Mouse (Mus musculus): ENCODE results near the gene Jph3.

Gene Jph3

DNA sequence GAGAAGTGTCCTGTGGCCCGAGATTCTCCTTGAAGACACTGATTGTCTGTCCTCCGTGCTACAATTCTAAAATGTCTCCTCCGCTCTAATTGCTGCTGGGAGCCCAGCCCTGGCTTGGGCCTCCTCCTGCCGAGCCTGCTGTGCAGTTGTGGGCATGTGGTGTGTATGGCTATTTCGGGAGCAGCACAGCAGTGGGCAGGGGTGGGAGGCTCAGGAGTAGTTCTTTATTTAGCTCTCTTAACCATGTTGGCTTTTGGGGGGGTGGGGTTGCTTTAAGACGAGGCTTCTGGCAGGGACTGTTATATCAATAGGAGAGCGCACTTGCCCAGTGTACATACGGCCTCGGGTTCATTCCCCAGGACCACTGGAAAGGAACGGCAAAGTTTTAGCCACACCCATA lies 57.1 kb downstream of the Jph3 start:
- no peak for DNase-seq (ENCODE audit: low spot score)

GRCm38 (mm10) chr8:121788786-121789185 lies 59.4 kb downstream of the Jph3 start:
- no peak for DNase-seq (ENCODE audit: low spot score)

- DNase-seq (ENCODE audit: low spot score) = no peak
These were observed 62.7 kb downstream of the Jph3 start for GRCm38 (mm10) chr8:121792159-121792558.

DNA sequence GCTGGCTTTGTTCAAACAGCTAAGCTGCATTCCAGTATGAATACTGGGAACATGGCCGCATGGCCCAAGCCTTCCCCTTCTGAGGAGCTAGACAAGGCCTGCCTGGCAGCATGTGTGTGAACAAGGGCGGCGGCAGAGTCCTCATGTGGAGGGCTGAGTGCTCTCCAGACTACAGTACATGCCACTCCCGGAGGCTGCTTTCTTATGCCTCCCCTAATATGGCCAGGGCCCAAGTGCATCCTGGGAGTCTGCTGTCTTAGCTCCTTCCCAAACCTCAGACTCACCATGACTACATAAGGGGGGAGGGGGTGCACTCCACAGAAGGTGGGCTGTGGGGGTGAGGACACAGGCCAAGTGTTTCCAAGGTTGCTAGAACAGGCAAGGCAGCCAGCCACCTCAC lies 63.2 kb downstream of the Jph3 start:
- DNase-seq (ENCODE audit: low spot score) = no peak

- no peak for DNase-seq (ENCODE audit: low spot score)
These were observed 64.7 kb downstream of the Jph3 start for GRCm38 (mm10) chr8:121794151-121794550.

GRCm38 (mm10) chr8:121795461-121795860 lies 66.0 kb downstream of the Jph3 start:
- no peak for DNase-seq (ENCODE audit: low spot score)

GRCm38 (mm10) chr8:121796406-121796805 lies 67.0 kb downstream of the Jph3 start:
- no peak for DNase-seq (ENCODE audit: low spot score)

DNA sequence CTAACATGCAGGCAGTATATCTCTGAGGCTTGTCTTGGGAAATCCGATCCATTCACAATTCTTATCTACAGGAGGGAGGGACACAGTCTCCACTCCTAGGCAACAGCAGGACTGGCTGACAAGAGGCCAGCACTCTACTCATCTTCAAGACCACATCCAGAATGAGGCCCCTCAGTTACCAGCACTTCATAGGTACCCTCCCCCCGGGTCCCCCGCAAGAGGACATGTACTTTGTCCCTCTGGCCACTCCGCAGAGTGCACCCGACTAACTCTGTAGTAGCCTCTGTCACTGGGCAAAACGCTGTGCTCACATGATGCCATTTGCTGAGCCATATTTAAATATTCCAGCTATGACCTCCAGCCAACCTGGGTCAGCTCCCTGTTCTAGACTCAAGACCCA lies 69.0 kb downstream of the Jph3 start:
- DNase-seq (ENCODE audit: low spot score) = no peak

GRCm38 (mm10) chr8:121804829-121805228 lies 75.4 kb downstream of the Jph3 start:
- no peak for DNase-seq (ENCODE audit: low spot score)

- DNase-seq (ENCODE audit: low spot score) = no peak
These were observed 76.7 kb downstream of the Jph3 start for GRCm38 (mm10) chr8:121806126-121806525.

- no peak for DNase-seq (ENCODE audit: low spot score)
These were observed 78.6 kb downstream of the Jph3 start for GRCm38 (mm10) chr8:121808032-121808431.

- DNase-seq (ENCODE audit: low spot score) = no peak
These were observed 80.2 kb downstream of the Jph3 start for GRCm38 (mm10) chr8:121809524-121810155.

GRCm38 (mm10) chr8:121811502-121811901 lies 82.1 kb downstream of the Jph3 start:
- no peak for DNase-seq (ENCODE audit: low spot score)

- DNase-seq (ENCODE audit: low spot score) = no peak
These were observed 82.6 kb downstream of the Jph3 start for GRCm38 (mm10) chr8:121811931-121812570.

GRCm38 (mm10) chr8:121818226-121818625 lies 88.8 kb downstream of the Jph3 start:
- no peak for DNase-seq (ENCODE audit: low spot score)

DNA sequence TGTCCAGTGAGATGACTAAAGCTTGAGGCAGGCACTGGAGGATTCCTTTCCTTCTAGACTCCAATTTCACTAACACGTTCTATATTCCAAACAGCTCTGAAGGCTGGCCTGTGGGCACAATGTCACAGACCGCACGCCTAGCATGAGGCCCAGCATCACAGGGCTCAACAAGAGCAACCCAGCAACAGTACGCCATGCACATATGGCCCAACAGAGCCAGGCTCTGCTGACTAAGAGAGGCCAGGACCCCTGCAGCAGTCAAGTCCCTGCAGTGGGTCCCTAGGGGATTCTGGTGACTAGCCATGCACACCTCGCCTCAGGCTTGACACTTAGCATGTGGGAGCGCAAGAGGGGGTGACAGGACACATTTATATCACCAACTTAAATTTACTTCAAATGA lies 91.4 kb downstream of the Jph3 start:
- DNase-seq (ENCODE audit: low spot score) = no peak

DNA sequence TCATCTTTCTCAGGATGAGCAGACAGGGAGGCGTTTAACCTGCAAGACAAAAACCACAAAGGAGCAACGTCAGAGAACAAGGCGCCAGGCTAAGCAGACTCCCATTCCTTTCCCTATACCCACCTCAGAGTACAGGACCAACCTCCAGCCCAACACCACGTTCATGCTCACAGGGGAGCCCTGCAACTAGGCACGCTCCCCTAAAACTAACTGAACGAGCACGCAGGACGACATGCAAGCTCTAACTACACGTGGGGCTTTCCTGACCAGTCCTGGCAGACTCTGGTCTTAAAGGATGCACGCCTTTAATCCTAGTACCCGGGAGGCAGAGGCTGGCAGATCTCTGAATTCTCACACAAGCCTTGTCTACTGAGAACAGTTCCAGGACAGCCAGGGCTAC lies 91.9 kb downstream of the Jph3 start:
- no peak for DNase-seq (ENCODE audit: low spot score)

DNA sequence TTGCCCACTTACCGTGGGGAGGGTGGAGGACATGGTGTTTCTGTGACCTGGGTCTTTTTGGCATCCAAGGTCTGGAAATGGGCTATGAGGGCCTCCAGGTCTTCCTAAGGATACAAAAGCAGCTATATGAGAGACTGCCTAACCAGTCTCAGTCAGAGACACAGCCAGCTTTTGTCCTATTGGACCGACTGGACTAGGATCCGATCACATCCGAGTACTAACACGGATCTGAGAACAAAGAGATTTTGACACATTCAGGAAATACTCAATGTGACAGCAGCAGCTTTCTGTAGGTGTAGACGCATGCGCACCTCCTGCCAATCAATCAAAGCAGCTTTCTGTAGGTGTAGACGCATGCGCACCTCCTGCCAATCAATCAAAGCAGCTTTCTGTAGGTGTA lies 92.3 kb downstream of the Jph3 start:
- no peak for DNase-seq (ENCODE audit: low spot score)

DNA sequence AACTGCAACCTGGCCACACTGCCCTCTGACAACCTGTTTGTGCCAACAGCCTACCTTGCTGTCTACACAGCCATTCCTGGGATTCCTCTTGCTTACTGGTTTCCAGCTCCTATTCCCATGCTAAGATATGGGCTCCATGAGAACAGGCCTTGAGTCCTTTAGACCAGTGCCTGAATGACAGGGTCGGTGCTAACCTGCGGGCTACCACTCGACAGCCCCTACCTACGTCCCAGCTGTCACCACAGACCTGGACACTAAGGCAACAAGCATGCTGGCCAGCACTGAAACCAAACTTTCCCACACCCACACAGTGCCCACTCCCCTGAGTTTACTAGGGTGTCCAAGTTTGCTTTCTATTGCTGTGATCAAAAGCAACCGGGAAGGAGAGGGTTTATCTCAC lies 98.3 kb downstream of the Jph3 start:
- DNase-seq (ENCODE audit: low spot score) = no peak

DNA sequence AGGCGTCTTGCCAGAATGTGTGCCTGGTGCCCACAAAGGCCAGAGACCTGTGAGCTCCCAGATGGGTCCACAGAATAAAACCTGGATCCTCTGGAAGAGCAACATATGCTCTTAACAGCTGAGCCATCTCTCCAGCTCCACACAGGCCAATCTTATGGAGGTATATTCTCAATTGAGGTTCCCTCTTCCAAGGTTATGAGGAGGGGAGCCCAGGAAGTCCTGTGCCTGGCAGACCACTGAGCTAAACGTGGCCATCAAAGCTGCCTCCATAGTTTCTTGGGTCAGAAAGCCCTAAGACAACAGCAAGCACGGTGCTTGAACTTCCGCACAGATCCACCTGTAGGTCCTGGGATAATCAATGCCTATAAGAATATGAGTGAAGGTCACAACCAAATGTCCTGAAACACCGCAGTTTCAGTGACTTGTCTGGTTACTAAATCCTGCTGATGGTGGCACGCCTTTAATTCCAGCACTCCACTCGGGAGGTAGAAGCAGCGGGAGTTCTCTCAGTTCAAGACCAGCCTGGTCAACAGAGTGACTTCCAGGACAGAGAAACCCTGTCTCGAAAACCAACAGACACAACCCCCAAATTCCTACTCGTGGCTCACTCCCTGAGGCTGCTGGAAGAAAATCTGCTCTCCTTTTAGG lies 99.1 kb downstream of the Jph3 start:
- no peak for DNase-seq (ENCODE audit: low spot score)

- peak; percentile 83 for DNase-seq (ENCODE audit: low spot score)
These were observed 99.8 kb downstream of the Jph3 start, which contains the start of gene Klhdc4 for GRCm38 (mm10) chr8:121829048-121829776. Klhdc4 (minus strand) TSS chr8:121829569.

DNA sequence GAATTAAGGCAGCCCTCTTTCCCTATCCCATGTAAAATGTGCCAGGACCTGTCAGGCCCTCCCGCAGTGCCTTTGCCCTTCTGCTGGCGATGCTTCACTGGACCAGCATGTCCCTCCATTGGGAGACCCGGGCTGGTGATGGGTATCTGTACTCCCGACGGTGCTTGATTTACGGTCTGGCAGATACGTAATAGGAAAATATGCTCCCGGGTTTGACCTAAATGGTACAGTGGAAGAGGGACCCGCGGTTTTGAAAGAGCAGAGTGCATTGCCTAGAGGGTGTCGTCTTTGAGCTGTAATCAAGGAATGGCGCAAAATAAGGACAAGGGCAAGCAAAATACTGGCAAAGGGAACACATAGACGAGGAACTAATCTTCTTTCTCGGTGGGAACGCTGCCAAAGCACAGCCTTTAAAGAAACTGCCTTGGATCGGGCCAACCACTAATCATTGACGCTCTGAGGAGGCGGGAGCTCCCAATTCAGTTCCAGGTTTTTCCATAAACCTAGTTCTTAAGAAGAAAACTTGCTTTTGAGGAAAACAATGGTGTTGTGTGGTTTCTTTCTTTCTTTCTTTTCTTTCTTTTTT lies 100.4 kb downstream of the Jph3 start:
- no peak for DNase-seq (ENCODE audit: low spot score)
